10 mouse cellular contexts compared by ENCODE assay signal in the genomic region with DNA sequence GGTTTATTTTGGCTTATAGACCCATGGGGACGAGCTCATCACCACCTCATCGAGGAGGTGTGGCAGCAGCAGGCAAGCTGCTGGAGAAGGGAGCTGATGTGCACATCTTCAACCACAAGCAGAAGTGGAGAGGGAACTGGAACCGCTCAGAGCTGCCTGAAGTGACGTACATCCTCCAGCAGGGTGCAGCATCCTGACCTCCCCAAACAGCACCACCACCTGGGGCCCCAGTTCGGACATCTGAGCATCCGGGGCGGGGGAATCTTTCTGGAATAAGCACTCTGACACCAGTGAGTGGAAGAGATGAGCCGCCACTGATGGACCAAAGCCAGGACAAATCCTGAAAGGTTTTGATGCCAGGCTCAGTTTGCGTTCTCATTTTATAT. TPM values are rescaled to one million over a fixed set of nuclear protein-coding genes. Genes with fewer than 3 reads are reported as not detected.
DNase-seq lines count a peak whose midpoint lies in the region; ATAC-seq and TF ChIP-seq lines count a peak whose summit lies in the region.
"Had no signal": no experiment of that assay in that cellular context is flagged by ENCODE, and none has a peak within 500 bp of the region (broad histone marks: within the 10 kb centered on the region; RNA-seq: fewer than 3 reads in every experiment).

No protein-coding gene starts in this region.

- TF ChIP-seq POLR2A in bone marrow, adult 2 months (IDR thresholded peaks at IDR 0.05; ENCODE audit: borderline replicate concordance, control insufficient read depth, low read depth, low read length), result no peak

- intact Hi-C loops in heart, postnatal 10 days (cut with DNase I), result loop anchor here (1.0 kb wide), 1 partner anchor 107 kb away; no protein-coding TSS in a partner anchor
- intact Hi-C loops in heart, postnatal 25 days (cut with DNase I), result loop anchor here (1.0 kb wide), 1 partner anchor 108 kb away; no protein-coding TSS in a partner anchor
- intact Hi-C loops in left cerebral cortex, postnatal 14 days (cut with DNase I), result no loop called here

- H3K4me3 ChIP-seq in bone marrow, adult 2 months (replicated peaks; ENCODE audit: control insufficient read depth, low read depth, low read length), result no peak overlapping the region
- H3K4me3 ChIP-seq in forebrain, embryonic 16.5 days (replicated peaks; ENCODE audit: low read length), result no peak overlapping the region
- H3K4me3 ChIP-seq: erythroblast, embryonic 14.5 days; myocyte had no signal

- H3K27ac ChIP-seq in bone marrow, adult 2 months (ENCODE audit: control insufficient read depth, insufficient read depth, low read depth, low read length, poor library complexity), result no peak overlapping the region
- H3K27ac ChIP-seq in forebrain, embryonic 16.5 days (ENCODE audit: low read length), result no peak overlapping the region

- TF ChIP-seq CTCF in bone marrow, adult 2 months (IDR thresholded peaks at IDR 0.05; ENCODE audit: control insufficient read depth, insufficient read depth, low read length), result peak; percentile 84

- 16% methylated on average over 9 of the region's 9 CpGs for WGBS in bone marrow, adult 2 months
- 16% methylated on average over 9 of the region's 9 CpGs for WGBS in forebrain, embryonic 16.5 days

- H3K27me3 ChIP-seq in forebrain, embryonic 16.5 days (replicated peaks; ENCODE audit: control insufficient read depth, insufficient read depth, low read length), result no peaks in the 10 kb centered on the region

- H3K4me1 ChIP-seq in bone marrow, adult 2 months (ENCODE audit: control insufficient read depth, insufficient read depth, low read length), result no peaks in the 10 kb centered on the region
- no peaks in the 10 kb centered on the region for H3K4me1 ChIP-seq in forebrain, embryonic 16.5 days (replicated peaks; ENCODE audit: control insufficient read depth, insufficient read depth, low read length)

- no peak overlapping the region for H3K9ac ChIP-seq in forebrain, embryonic 16.5 days (replicated peaks; ENCODE audit: low read depth, low read length)

- DNase-seq in heart, postnatal 10 days, result peak; percentile 55 to 76
- DNase-seq in heart, postnatal 25 days (ENCODE audit: low spot score), result no peak
- peak; percentile 56 to 61 for DNase-seq in left cerebral cortex, postnatal 14 days (ENCODE audit: low spot score in 2 of 2)
- peak; percentile 67 for DNase-seq in testis, postnatal 10 days (ENCODE audit: low spot score)

- H3K9me3 ChIP-seq in forebrain, embryonic 16.5 days (ENCODE audit: control insufficient read depth, low read length), result no peaks in the 10 kb centered on the region

- ATAC-seq in CD4-positive, CD25-positive, alpha-beta regulatory T cell, adult 4 months, result peak; percentile 79
- ATAC-seq in forebrain, embryonic 16.5 days, result 0 out of 2 replicates have a peak, but pooled peaks have one; percentile 45
- ATAC-seq in megakaryocyte-erythroid progenitor cell, adult 5-6 weeks (replicated peaks; ENCODE audit: low FRiP score, low TSS enrichment, poor library complexity, severe bottlenecking), result peak; percentile 89

- no peaks in the 10 kb centered on the region for H3K36me3 ChIP-seq in forebrain, embryonic 16.5 days (ENCODE audit: control insufficient read depth, insufficient read depth)

- no peak overlapping the region for H3K4me2 ChIP-seq in forebrain, embryonic 16.5 days (ENCODE audit: low read length)

RNA-seq across cellular contexts. Expression of a gene that starts 31.5 kb away (rescaled TPM):
- 1 to 10 TPM; 4.3 to 4.5 TPM for total RNA-seq in heart, postnatal 10 days (2021)
- 1 to 10 TPM; 4.2 to 5.2 TPM for total RNA-seq in heart, postnatal 25 days (2021)
- not detected for polyA plus RNA-seq in CD4-positive, CD25-positive, alpha-beta regulatory T cell, adult 4 months (2017; shearing (Covaris generic))
- polyA plus RNA-seq in bone marrow, adult 2 months (2011; ENCODE audit: insufficient read depth, insufficient read length, low replicate concordance, missing spikeins), result not detected in 2 replicates
- polyA plus RNA-seq in forebrain, embryonic 16.5 days (2015; fragmentation: Nextera tagmentation; extraction: Ambion mirVana), result 0.10 TPM in 1 of 2 replicates, not detected in the other
- 10 to 100 TPM; 43.4 to 46.9 TPM for total RNA-seq in left cerebral cortex, postnatal 14 days (2021)
- total RNA-seq in megakaryocyte-erythroid progenitor cell, adult 5-6 weeks (2014; fragmentation: Nextera tagmentation), result not detected in 2 replicates
- total RNA-seq in megakaryocyte-erythroid progenitor cell, adult 5-6 weeks (2017), result not detected in 2 replicates
- polyA plus RNA-seq: erythroblast, embryonic 14.5 days had no signal

RNA-seq across cellular contexts. Expression of a gene that starts 39.3 kb away (rescaled TPM):
- total RNA-seq in heart, postnatal 10 days (2021), result 10 to 100 TPM; 29.7 to 35.2 TPM
- total RNA-seq in heart, postnatal 25 days (2021), result 10 to 100 TPM; 27.4 to 30.6 TPM
- 10 to 100 TPM; 11.7 to 15.3 TPM for polyA plus RNA-seq in CD4-positive, CD25-positive, alpha-beta regulatory T cell, adult 4 months (2017; shearing (Covaris generic))
- 176 and 213 TPM in 2 replicates for polyA plus RNA-seq in bone marrow, adult 2 months (2011; ENCODE audit: insufficient read depth, insufficient read length, low replicate concordance, missing spikeins)
- 56.2 and 57.2 TPM in 2 replicates for polyA plus RNA-seq in forebrain, embryonic 16.5 days (2015; fragmentation: Nextera tagmentation; extraction: Ambion mirVana)
- 10 to 100 TPM; 65.4 to 68.9 TPM for total RNA-seq in left cerebral cortex, postnatal 14 days (2021)
- total RNA-seq in megakaryocyte-erythroid progenitor cell, adult 5-6 weeks (2014; fragmentation: Nextera tagmentation), result 12.5 and 27.3 TPM in 2 replicates
- total RNA-seq in megakaryocyte-erythroid progenitor cell, adult 5-6 weeks (2017), result 8.7 and 18.9 TPM in 2 replicates

Comparison
In these comparisons a context has a peak if more than half of its experiments do, and no peak if none do; other contexts are left out.
1. RNA of a gene that starts 31.5 kb away (total RNA-seq): 43.4 to 46.9 TPM in left cerebral cortex, postnatal 14 days; 4.2 to 5.2 TPM in heart, postnatal 25 days, 4.3 to 4.5 TPM in heart, postnatal 10 days and not detected in megakaryocyte-erythroid progenitor cell, adult 5-6 weeks; every median in the first group is over 4 times any median in the second.
2. Peak in every context shown above with its lines, with median percentiles within 50 percentile points of each other: ATAC-seq.